Mouse (Mus musculus) midbrain, embryonic 14.5 days (tissue): Measurements from ENCODE around the gene Amigo2. TPM values are rescaled to one million over a fixed set of nuclear protein-coding genes. Genes with fewer than 3 reads are reported as not detected.

Experiments
- polyA plus RNA-seq: library from polyadenylated mRNA; unstranded; fragments of >200 nt; fragmentation: Nextera tagmentation; extraction: Ambion mirVana; gene quantifications from 2 replicates; pipeline ENCODE4 v1.2.1, GENCODE M21; 2014

The Amigo2 gene
- polyA plus RNA-seq, 1 experiment from 2014 or later = 16.9 TPM

Other genes starting within 250 kb of the Amigo2 start
- gene Slc38a4, start 191.3 kb downstream of the Amigo2 start, polyA plus RNA-seq = 1.5 and 3.9 TPM in 2 replicates
- 4.7 and 5.7 TPM in 2 replicates for gene Pced1b, start 180 bp downstream of the Amigo2 start, polyA plus RNA-seq